Mouse (Mus musculus) erythroblast, embryonic 14.5 days (primary cell): ENCODE data around the gene Cadm1. TPM values are rescaled to one million over a fixed set of nuclear protein-coding genes. Genes with fewer than 3 reads are reported as not detected.

Experiments used
- H3K27me3 ChIP-seq: 2 replicates; pipeline ENCODE4 v1.6.1; 2012; ENCODE audit warnings: inconsistent platforms; ENCODE audit not compliant: control insufficient read depth
- H3K36me3 ChIP-seq: 2 replicates; pipeline ENCODE4 v1.6.1; 2012; ENCODE audit warnings: mild to moderate bottlenecking, inconsistent platforms; ENCODE audit not compliant: control insufficient read depth
- H3K4me1 ChIP-seq: 2 replicates; pipeline ENCODE4 v1.6.1; 2012; ENCODE audit warnings: inconsistent platforms; ENCODE audit not compliant: control insufficient read depth
- H3K4me3 ChIP-seq: replicated peaks from 2 replicates; pipeline ENCODE3; 2012; ENCODE audit warnings: moderate library complexity, mild to moderate bottlenecking, inconsistent platforms
- H3K9me3 ChIP-seq: 2 replicates; pipeline ENCODE4 v1.6.1; 2012; ENCODE audit warnings: low read length, inconsistent platforms, mixed read lengths; ENCODE audit not compliant: control insufficient read depth
- GATA1 ChIP-seq: IDR thresholded peaks from 2 replicates; pipeline ENCODE4 v1.6.1; 2012; ENCODE audit warnings: low read length, inconsistent platforms, mixed read lengths
- TAL1 ChIP-seq: IDR thresholded peaks from 3 replicates; pipeline ENCODE4 v1.6.1; 2012; ENCODE audit warnings: low read length, inconsistent platforms, mixed read lengths
- polyA plus RNA-seq: library from polyadenylated mRNA; stranded (reverse); fragments of >175 nt; gene quantifications from 2 replicates; pipeline ENCODE4 v1.2.3, GENCODE M21; 2012

Cadm1 gene
- polyA plus RNA-seq, 1 experiment: 0.07 TPM

DNA sequence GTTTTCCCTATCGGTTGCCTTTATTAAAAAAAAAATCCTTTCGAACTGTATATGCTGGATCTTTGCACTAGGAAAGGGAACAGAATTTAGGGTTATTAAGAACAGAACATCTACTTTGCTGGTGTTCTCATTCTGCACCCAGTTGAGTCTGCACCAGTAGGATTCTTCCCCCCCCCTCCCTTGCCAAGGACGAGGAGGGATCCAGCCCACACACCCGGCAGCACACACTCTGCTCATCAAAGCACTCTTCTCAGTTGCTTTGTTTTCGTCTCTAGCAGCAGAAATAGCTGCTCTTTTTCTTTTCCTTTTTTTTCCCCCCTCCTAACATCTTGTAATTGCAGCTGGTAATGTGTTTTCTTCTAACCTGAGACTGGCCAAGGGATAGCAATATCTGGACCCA, 198.9 kb downstream of the Cadm1 start:
- no peaks in the 10 kb centered on the region for H3K27me3 ChIP-seq
- H3K4me3 ChIP-seq: no peak overlapping the region
- H3K4me1 ChIP-seq: no peaks in the 10 kb centered on the region
- H3K36me3 ChIP-seq: no peaks in the 10 kb centered on the region
- no peak for TF ChIP-seq TAL1
- TF ChIP-seq GATA1: no peak
- H3K9me3 ChIP-seq: no peaks in the 10 kb centered on the region

GRCm38 (mm10) chr9:47730247-47730646, 200.3 kb downstream of the Cadm1 start:
- no peaks in the 10 kb centered on the region for H3K9me3 ChIP-seq
- TF ChIP-seq GATA1: no peak
- no peak for TF ChIP-seq TAL1
- H3K27me3 ChIP-seq: no peaks in the 10 kb centered on the region
- no peak overlapping the region for H3K4me3 ChIP-seq
- no peaks in the 10 kb centered on the region for H3K4me1 ChIP-seq
- H3K36me3 ChIP-seq: no peaks in the 10 kb centered on the region

DNA sequence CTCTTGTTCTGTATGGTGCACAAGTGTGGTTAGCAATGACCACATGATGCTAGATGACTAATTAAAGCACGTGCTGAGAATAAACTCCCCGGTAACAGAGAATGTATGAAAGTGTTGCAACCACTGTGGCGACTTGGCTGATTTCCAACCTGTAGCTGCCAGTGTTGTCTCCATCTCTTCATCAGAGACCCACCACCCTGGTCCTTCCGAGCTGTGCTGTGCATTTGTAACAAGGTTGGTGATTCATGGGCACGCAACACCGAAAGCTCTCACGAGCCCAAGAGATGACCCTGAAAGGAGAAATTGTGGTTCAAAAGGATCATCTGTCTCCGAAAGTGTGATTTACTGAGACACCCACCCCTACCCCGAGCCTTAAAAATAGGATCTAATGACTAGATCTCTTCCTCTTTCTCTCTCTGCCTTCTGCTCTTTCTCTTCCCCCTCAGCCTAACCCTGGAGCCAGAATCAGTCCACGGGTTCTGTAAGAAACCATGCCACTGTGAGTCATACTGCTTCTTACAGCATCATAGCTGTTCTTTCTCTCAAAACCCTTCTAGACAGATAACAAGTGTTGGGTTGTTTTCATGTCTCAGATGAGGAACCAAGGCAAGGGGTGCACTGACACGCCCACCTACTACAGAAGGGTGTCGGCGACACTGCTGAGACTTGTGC, 203.9 kb downstream of the Cadm1 start:
- no peaks in the 10 kb centered on the region for H3K27me3 ChIP-seq
- no peak overlapping the region for H3K4me3 ChIP-seq
- no peaks in the 10 kb centered on the region for H3K9me3 ChIP-seq
- no peak for TF ChIP-seq GATA1
- no peak for TF ChIP-seq TAL1
- H3K4me1 ChIP-seq: no peaks in the 10 kb centered on the region
- no peaks in the 10 kb centered on the region for H3K36me3 ChIP-seq

DNA sequence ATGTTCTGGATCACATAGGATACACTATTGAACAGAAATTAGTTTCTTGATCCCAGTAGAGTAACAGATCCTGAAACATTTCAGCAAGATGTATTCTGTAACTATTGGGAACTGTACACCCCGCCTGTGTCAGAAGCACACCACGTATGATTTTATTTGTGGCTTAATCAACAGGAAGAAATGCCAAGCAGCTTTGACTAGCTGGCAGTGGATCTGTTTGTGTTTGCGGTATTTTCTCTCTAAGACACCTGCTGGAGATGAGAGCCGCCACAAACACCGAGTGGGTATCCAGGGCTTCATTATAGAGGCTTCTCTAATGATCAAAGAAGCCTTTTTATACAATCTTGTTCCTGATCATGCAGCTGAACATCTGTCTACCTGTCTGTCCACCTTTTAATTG, 204.9 kb downstream of the Cadm1 start:
- H3K9me3 ChIP-seq: no peaks in the 10 kb centered on the region
- H3K36me3 ChIP-seq: no peaks in the 10 kb centered on the region
- TF ChIP-seq GATA1 (no peak), TAL1 (no peak)
- no peak overlapping the region for H3K4me3 ChIP-seq
- H3K4me1 ChIP-seq: no peaks in the 10 kb centered on the region
- H3K27me3 ChIP-seq: no peaks in the 10 kb centered on the region

DNA sequence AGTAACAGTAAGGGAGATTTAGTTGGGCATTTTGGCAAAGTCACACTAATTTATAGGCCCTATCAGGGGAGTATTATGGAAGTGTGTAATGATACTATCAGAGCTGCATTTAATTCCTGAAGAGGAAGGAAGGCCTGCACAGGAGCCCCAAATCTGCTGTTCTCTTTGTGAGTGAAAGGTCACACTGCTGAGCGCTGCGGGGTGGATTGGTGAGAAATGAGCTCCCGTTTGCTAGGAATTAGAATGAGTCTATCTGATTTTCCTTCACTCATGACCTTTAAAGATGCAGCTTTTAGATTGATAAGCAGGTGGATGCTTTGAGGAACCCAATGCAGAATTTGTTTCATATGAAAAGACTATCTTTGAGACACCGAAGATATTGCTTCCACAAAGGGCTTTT, 208.8 kb downstream of the Cadm1 start:
- Histone ChIP-seq H3K4me1 (no peaks in the 10 kb centered on the region), H3K9me3 (no peaks in the 10 kb centered on the region), H3K4me3 (no peak overlapping the region), H3K36me3 (no peaks in the 10 kb centered on the region), H3K27me3 (no peaks in the 10 kb centered on the region)
- TF ChIP-seq GATA1 (no peak), TAL1 (no peak)

GRCm38 (mm10) chr9:47739276-47739675, 209.3 kb downstream of the Cadm1 start:
- no peaks in the 10 kb centered on the region for H3K4me1 ChIP-seq
- H3K4me3 ChIP-seq: no peak overlapping the region
- TF ChIP-seq TAL1: no peak
- TF ChIP-seq GATA1: no peak
- H3K36me3 ChIP-seq: no peaks in the 10 kb centered on the region
- H3K9me3 ChIP-seq: no peaks in the 10 kb centered on the region
- no peaks in the 10 kb centered on the region for H3K27me3 ChIP-seq

DNA sequence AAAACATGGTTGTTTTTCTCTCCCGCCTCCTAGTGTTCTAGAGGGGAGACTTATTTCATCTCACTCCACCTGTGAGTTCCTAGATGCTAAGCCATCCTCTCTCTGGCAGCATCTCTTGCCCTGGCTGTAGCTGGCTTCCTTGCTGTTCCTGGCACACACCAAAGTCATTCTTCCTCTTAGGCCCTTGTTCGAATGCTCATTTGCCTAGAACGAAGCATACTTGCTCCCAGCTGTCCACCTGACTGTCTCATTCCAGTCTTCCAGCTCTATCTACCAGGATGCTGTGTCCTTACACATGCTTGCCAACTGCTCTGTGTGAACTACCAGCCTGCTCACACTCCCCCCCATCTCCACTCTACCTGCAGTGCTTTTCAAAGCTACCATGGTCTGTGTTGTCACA, 211.8 kb downstream of the Cadm1 start:
- Histone ChIP-seq H3K4me3 (no peak overlapping the region), H3K36me3 (no peaks in the 10 kb centered on the region)
- TF ChIP-seq GATA1 (no peak), TAL1 (no peak)

GRCm38 (mm10) chr9:47744916-47745315, 214.9 kb downstream of the Cadm1 start:
- H3K27me3 ChIP-seq: no peaks in the 10 kb centered on the region
- TF ChIP-seq GATA1 (no peak), TAL1 (no peak)

More for the DNA sequence above, 211.8 kb downstream of the Cadm1 start:
- H3K27me3 ChIP-seq: no peaks in the 10 kb centered on the region
- no peaks in the 10 kb centered on the region for H3K9me3 ChIP-seq
- no peaks in the 10 kb centered on the region for H3K4me1 ChIP-seq

DNA sequence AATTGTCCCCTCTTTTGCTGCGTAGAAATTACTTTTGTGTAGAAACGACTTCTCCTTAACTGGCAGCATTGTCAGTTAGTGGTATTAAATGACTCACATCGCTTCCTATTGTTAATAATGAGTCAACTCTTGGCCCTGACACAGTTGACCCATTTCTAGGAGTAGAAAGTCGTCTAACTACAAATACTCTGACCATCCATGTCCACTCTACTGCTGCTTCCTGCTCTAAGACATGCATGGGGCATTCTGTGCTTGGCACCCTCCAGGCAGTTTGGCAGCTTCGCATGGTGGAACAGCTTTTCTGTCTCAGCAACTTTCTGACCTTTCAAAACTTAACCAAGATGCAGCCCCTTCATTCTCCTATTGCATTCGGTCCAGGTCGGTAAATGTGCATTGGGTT, 215.7 kb downstream of the Cadm1 start:
- no peak overlapping the region for H3K4me3 ChIP-seq
- no peaks in the 10 kb centered on the region for H3K36me3 ChIP-seq
- no peaks in the 10 kb centered on the region for H3K27me3 ChIP-seq
- no peaks in the 10 kb centered on the region for H3K9me3 ChIP-seq
- TF ChIP-seq GATA1: no peak
- TF ChIP-seq TAL1: no peak
- no peaks in the 10 kb centered on the region for H3K4me1 ChIP-seq

More at GRCm38 (mm10) chr9:47744916-47745315, 214.9 kb downstream of the Cadm1 start:
- Histone ChIP-seq H3K36me3 (no peaks in the 10 kb centered on the region), H3K4me3 (no peak overlapping the region), H3K9me3 (no peaks in the 10 kb centered on the region), H3K4me1 (no peaks in the 10 kb centered on the region)

DNA sequence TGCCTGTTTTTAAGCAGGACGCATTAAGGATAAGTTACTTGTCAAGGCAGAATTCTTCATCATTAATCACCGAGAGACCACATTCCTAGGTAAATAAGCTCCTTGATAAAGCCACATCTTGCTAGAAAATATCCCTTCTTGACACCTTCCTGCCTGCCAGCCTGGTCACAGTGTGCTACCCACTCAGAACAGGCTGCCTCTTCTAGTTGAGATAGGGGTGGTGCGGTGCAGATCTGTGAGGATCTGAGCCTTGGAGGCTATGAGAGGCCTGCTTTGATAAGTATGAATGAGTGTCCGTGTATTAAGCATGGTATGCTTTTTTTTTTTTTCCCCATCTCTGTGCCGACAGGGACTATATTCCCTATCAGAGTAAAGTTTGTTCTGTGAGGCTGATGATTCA, 219.2 kb downstream of the Cadm1 start:
- no peak overlapping the region for H3K4me3 ChIP-seq
- TF ChIP-seq GATA1: no peak
- no peaks in the 10 kb centered on the region for H3K36me3 ChIP-seq
- no peaks in the 10 kb centered on the region for H3K4me1 ChIP-seq
- H3K27me3 ChIP-seq: no peaks in the 10 kb centered on the region
- no peaks in the 10 kb centered on the region for H3K9me3 ChIP-seq
